Mouse (Mus musculus) liver, embryonic 14.5 days (tissue): Measurements from ENCODE around the gene Lmo4. TPM values are rescaled to one million over a fixed set of nuclear protein-coding genes. Genes with fewer than 3 reads are reported as not detected.

Experiments
- ATAC-seq: fragments of 200-750 bp; cut with Nextera tagmentation; 2 replicates; pipeline ENCODE4 v1.8.0; 2017; ENCODE audit warnings: moderate number of reproducible peaks, mild to moderate bottlenecking, moderate library complexity; ENCODE audit not compliant: insufficient read depth
- DNase-seq, 3 experiments: peaks; one replicate each; pipeline ENCODE4 v3.0.0-alpha.2; 2012 to 2013; ENCODE audit warnings: low read depth in 3 of 3, low spot score in 3 of 3
- H3K27ac ChIP-seq: fragments of 300-500 bp; sonication (generic); 2 replicates; pipeline ENCODE4 v1.5.1; 2014; ENCODE audit warnings: moderate library complexity, mild to moderate bottlenecking, control low read depth, inconsistent platforms
- H3K27me3 ChIP-seq: fragments of 300-500 bp; sonication (generic); 2 replicates; pipeline ENCODE4 v1.6.1; 2014; ENCODE audit warnings: mild to moderate bottlenecking, low read length, moderate library complexity; ENCODE audit not compliant: control insufficient read depth, insufficient read depth
- H3K36me3 ChIP-seq: fragments of 300-500 bp; sonication (generic); replicated peaks from 2 replicates; pipeline ENCODE4 v1.6.1; 2014; ENCODE audit warnings: low read depth; ENCODE audit not compliant: control insufficient read depth, insufficient read depth
- H3K4me1 ChIP-seq, 2 experiments: fragments of 200-500 bp in 1 of 2; fragments of 300-500 bp in 1 of 2; sonication (generic) in 1 of 2; replicated peaks; 2 replicates each; pipeline ENCODE4 v1.6.1; 2012 to 2014; ENCODE audit warnings: antibody characterized with exemption in 1 of 2, inconsistent platforms in 1 of 2, low read length in 1 of 2; ENCODE audit not compliant: control insufficient read depth in 2 of 2, insufficient read depth in 2 of 2
- H3K4me2 ChIP-seq: fragments of 300-500 bp; sonication (generic); 2 replicates; pipeline ENCODE4 v1.6.1; 2014; ENCODE audit warnings: low read depth, mild to moderate bottlenecking, control low read depth, moderate library complexity
- H3K4me3 ChIP-seq, 2 experiments: fragments of 200-500 bp in 1 of 2; fragments of 300-500 bp in 1 of 2; sonication (generic) in 1 of 2; 2 replicates each; pipeline ENCODE4 v1.5.1; 2012 to 2014; ENCODE audit warnings: low read depth in 2 of 2, low read length in 2 of 2, mild to moderate bottlenecking in 2 of 2, control low read depth in 1 of 2, inconsistent platforms in 1 of 2, moderate library complexity in 1 of 2; ENCODE audit not compliant: insufficient read depth in 1 of 2
- H3K9ac ChIP-seq: fragments of 300-500 bp; sonication (generic); replicated peaks from 2 replicates; pipeline ENCODE4 v1.6.1; 2014; ENCODE audit warnings: mild to moderate bottlenecking, control low read depth, moderate library complexity
- H3K9me3 ChIP-seq: fragments of 300-500 bp; sonication (generic); 2 replicates; pipeline ENCODE4 v1.6.1; 2016; ENCODE audit warnings: low read length, mixed read lengths; ENCODE audit not compliant: control insufficient read depth
- CTCF ChIP-seq: IDR thresholded peaks from 2 replicates; pipeline ENCODE4 v1.5.1; 2016; ENCODE audit warnings: antibody characterized with exemption, low read depth, control low read depth
- EP300 ChIP-seq: IDR thresholded peaks from 2 replicates; pipeline ENCODE4 v1.6.1; 2016; ENCODE audit warnings: antibody characterized with exemption, low read depth
- WGBS: fragments of 180-500 bp; shearing (Covaris S2); extraction: QIAGEN DNeasy Blood & Tissue Kit; methylation state at CpG from one replicate; pipeline ENCODE4 v1.1.7; 2014; ENCODE audit not compliant: insufficient replicate concordance; 5-methylcytosine and 5-hydroxymethylcytosine counted together
- polyA plus RNA-seq, 2 experiments: library from polyadenylated mRNA; depleted of rRNA in 1 of 2; stranded (reverse) in 1 of 2; unstranded in 1 of 2; fragments of >200 nt; fragmentation: Nextera tagmentation in 1 of 2; extraction: Ambion mirVana in 1 of 2; gene quantifications; 2 replicates each; pipeline versions ENCODE4 v1.2.1 to v1.2.3; 2012 to 2014

Gene Lmo4
- polyA plus RNA-seq, 2 experiments, result 12.5 to 15.4 TPM

DNA sequence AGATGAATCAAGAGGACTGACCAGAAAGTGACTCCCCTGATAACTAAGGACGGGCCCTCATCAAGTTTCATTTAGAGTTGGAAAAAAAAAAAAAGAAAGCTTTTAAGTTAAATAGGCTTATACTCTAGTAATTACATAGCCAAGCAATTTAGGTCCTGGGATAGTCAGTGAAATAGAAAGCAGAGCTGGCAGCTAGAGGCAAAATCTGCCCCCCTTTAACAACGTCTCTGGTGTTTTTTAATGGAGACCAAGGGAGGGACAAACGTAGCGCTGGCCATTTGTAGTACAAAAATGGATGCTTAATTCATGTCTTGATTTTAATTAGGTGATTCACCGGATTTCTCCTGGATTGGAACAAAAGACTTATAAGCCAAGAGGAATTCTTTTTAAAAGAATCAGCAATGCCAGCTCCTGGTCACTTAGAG is 1.0 kb downstream of the Lmo4 start:
- Histone ChIP-seq H3K4me3 (peak overlapping the region; percentile 66 to 84), H3K9ac (peak overlapping the region; percentile 86), H3K4me2 (peak overlapping the region; percentile 96), H3K27me3 (no peaks in the 10 kb centered on the region), H3K36me3 (no peaks in the 10 kb centered on the region; the same call in 1 of the 2 replicates), H3K9me3 (no peaks in the 10 kb centered on the region), H3K27ac (peak overlapping the region; percentile 63; the same call in 1 of the 2 replicates), H3K4me1 (peaks cover 21 to 25% of the 10 kb centered on the region in 2 experiments)
- TF ChIP-seq CTCF (no peak), EP300 (no peak)
- WGBS, result 0% methylated on average over 5 of the region's 5 CpGs
- DNase-seq, result no peak
- no peak for ATAC-seq

DNA sequence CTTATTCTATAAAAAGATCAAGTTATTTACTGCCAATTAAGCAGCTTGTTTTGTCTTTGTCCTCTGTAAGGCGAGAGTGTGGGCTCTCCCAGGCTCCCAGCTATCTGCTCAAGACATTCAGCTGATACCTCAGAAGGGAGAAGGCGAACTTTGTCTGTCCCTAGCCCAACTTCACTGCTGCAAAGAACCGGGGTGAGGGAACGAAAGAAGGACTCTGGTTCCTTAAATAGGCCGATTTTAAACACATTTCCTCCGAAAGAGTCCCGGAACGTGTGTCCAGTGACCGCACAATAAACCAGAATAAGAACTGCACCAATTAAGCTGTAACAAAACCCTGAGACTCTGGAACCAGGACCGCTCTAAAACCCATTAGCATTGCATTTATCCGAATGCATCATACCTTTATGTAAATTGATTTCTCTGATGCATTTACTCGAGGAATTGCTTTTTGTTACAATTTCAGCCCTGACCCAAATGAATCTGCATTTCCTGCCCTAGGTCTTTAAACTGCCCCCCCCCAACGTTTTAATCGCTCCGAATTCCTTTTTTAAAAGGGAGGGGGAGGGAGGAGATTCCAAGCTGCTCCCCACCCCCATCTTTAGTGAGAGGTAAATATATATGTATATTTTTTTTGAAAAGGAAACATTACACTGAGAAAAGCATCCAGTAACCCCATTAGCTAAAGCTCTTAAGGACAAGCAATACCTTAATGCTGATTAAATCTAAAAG is 1.6 kb downstream of the Lmo4 start:
- WGBS, result under 1% methylated on average over 15 of the region's 15 CpGs
- no peaks in the 10 kb centered on the region; the same call in 1 of the 2 replicates for H3K36me3 ChIP-seq
- peak overlapping the region; percentile 68 for H3K27ac ChIP-seq
- H3K9ac ChIP-seq, result peak overlapping the region; percentile 86
- H3K4me2 ChIP-seq, result peak overlapping the region; percentile 96
- H3K4me1 ChIP-seq, result peaks cover 22 to 25% of the 10 kb centered on the region in 2 experiments
- TF ChIP-seq CTCF (no peak), EP300 (no peak)
- DNase-seq, result no peak
- H3K4me3 ChIP-seq, result peak overlapping the region; percentile 66 to 84
- H3K9me3 ChIP-seq, result no peaks in the 10 kb centered on the region
- H3K27me3 ChIP-seq, result no peaks in the 10 kb centered on the region
- no peak for ATAC-seq

DNA sequence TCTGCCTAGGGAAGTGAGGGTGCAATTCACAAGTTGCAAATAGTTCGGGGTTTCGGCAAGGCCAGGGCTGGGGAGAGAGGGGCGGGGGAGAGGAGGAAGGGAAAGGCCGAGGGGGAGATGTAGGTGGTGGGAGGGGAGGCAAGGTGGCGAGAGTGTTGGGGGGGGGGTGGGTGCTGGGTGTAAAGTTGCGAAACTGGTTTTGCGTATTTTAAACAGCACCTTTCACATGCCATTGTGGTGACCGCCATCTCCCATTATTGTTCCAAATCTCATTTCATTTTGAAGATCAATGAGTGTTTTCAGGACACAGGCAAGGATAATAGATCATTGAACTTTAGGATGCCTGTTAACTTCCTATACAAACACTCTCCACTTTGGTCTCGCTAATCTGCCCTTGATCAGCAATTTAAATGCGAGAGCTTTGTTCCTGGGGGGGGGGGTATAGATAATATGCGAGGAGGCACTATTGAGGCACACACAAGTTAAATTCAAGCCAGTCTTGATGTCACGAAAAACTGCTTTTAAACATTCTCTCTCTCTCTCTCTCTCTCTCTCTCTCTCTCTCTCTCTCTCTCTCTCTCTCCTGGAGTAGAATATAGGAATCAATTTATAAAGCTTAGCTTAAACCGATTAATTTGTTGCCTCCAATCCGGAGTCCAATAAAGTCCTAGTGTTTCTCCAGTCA is 2.3 kb downstream of the Lmo4 start:
- peaks cover 22 to 28% of the 10 kb centered on the region in 2 experiments for H3K4me1 ChIP-seq
- WGBS, result under 1% methylated on average over 14 of the region's 14 CpGs
- ATAC-seq, result no peak

GRCm38 (mm10) chr3:144201794-144202573 is 3.0 kb downstream of the Lmo4 start:
- H3K4me1 ChIP-seq, result peaks cover 22 to 28% of the 10 kb centered on the region in 2 experiments
- WGBS, result under 1% methylated on average over 50 of the region's 64 CpGs

More for the DNA sequence above, 2.3 kb downstream of the Lmo4 start:
- H3K27ac ChIP-seq, result peak overlapping the region; percentile 68
- H3K27me3 ChIP-seq, result no peaks in the 10 kb centered on the region
- no peak for TF ChIP-seq CTCF
- TF ChIP-seq EP300, result no peak
- H3K4me3 ChIP-seq, result peak overlapping the region; percentile 64 to 66
- H3K9ac ChIP-seq, result peak overlapping the region; percentile 86
- DNase-seq, result no peak
- peak overlapping the region; percentile 96 for H3K4me2 ChIP-seq
- no peaks in the 10 kb centered on the region for H3K9me3 ChIP-seq
- no peaks in the 10 kb centered on the region; the same call in 1 of the 2 replicates for H3K36me3 ChIP-seq

More at GRCm38 (mm10) chr3:144201794-144202573, 3.0 kb downstream of the Lmo4 start:
- ATAC-seq (peak; percentile 72), DNase-seq (peak in 1 of 3 experiments; percentile 57)
- Histone ChIP-seq H3K36me3 (no peaks in the 10 kb centered on the region; the same call in 1 of the 2 replicates), H3K9ac (peak overlapping the region; percentile 66), H3K9me3 (no peaks in the 10 kb centered on the region), H3K27me3 (no peaks in the 10 kb centered on the region), H3K4me2 (peak overlapping the region; percentile 96), H3K27ac (peak overlapping the region; percentile 68), H3K4me3 (peak overlapping the region; percentile 64 to 66)
- TF ChIP-seq EP300 (no peak), CTCF (peak; percentile 30; the same call in 1 of the 2 replicates)
